Mouse (Mus musculus) hindbrain, embryonic 11.5 days (tissue): Measurements from ENCODE around the gene Bcl9. TPM values are rescaled to one million over a fixed set of nuclear protein-coding genes. Genes with fewer than 3 reads are reported as not detected.
A peak's percentile ranks its signal among the peaks of the same experiment; 100 is the strongest.

Experiments
- ATAC-seq: fragments of 200-750 bp; cut with Nextera tagmentation; 2 replicates; pipeline ENCODE4 v1.8.0; 2017; ENCODE audit warnings: mild to moderate bottlenecking, moderate TSS enrichment, moderate library complexity; ENCODE audit not compliant: low FRiP score
- DNase-seq: peaks from one replicate; pipeline ENCODE4 v3.0.0-alpha.2; 2015; ENCODE audit warnings: low spot score
- H3K27ac ChIP-seq: fragments of 300-500 bp; sonication (generic); 2 replicates; pipeline ENCODE4 v1.5.1; 2014; ENCODE audit warnings: mild to moderate bottlenecking, low read depth, low read length
- H3K27me3 ChIP-seq: fragments of 300-500 bp; sonication (generic); 2 replicates; pipeline ENCODE4 v1.6.1; 2014; ENCODE audit warnings: mild to moderate bottlenecking, low read length, moderate library complexity, mixed read lengths; ENCODE audit not compliant: control insufficient read depth, insufficient read depth
- H3K36me3 ChIP-seq: fragments of 300-500 bp; sonication (generic); 2 replicates; pipeline ENCODE4 v1.6.1; 2014; ENCODE audit warnings: mild to moderate bottlenecking, low read length, moderate library complexity, mixed read lengths; ENCODE audit not compliant: control insufficient read depth, insufficient read depth
- H3K4me1 ChIP-seq: fragments of 300-500 bp; sonication (generic); replicated peaks from 2 replicates; pipeline ENCODE4 v1.6.1; 2014; ENCODE audit warnings: low read length, mixed read lengths; ENCODE audit not compliant: control insufficient read depth, insufficient read depth
- H3K4me2 ChIP-seq: fragments of 300-500 bp; sonication (generic); replicated peaks from 2 replicates; pipeline ENCODE4 v1.6.1; 2014; ENCODE audit warnings: mild to moderate bottlenecking, low read depth, low read length
- H3K4me3 ChIP-seq: fragments of 300-500 bp; sonication (generic); 2 replicates; pipeline ENCODE4 v1.5.1; 2014; ENCODE audit warnings: low read depth, low read length
- H3K9ac ChIP-seq: fragments of 300-500 bp; sonication (generic); 2 replicates; pipeline ENCODE4 v1.6.1; 2014; ENCODE audit warnings: low read depth, low read length
- H3K9me3 ChIP-seq: fragments of 300-500 bp; sonication (generic); 2 replicates; pipeline ENCODE4 v1.6.1; 2016; ENCODE audit warnings: low read length; ENCODE audit not compliant: control insufficient read depth
- WGBS: fragments of 180-500 bp; shearing (Covaris S2); extraction: QIAGEN DNeasy Blood & Tissue Kit; methylation state at CpG from one replicate; pipeline ENCODE4 v1.1.7; 2014; 5-methylcytosine and 5-hydroxymethylcytosine counted together
- polyA plus RNA-seq: library from polyadenylated mRNA; unstranded; fragments of >200 nt; fragmentation: Nextera tagmentation; extraction: Ambion mirVana; gene quantifications from 2 replicates; pipeline ENCODE4 v1.2.1, GENCODE M21; 2014

Bcl9 gene
- polyA plus RNA-seq, 1 experiment from 2014 or later = 72.3 TPM

GRCm38 (mm10) chr3:97300370-97300769, 2.7 kb upstream of the Bcl9 start:
- WGBS = 95% methylated on average over 7 of the region's 7 CpGs
- Histone ChIP-seq H3K9ac (no peak overlapping the region), H3K9me3 (no peaks in the 10 kb centered on the region), H3K4me3 (no peak overlapping the region), H3K27ac (no peak overlapping the region), H3K36me3 (no peaks in the 10 kb centered on the region), H3K27me3 (no peaks in the 10 kb centered on the region), H3K4me2 (no peak overlapping the region), H3K4me1 (no peaks in the 10 kb centered on the region; the same call in none of the 2 replicates)
- DNase-seq (no peak), ATAC-seq (no peak)

GRCm38 (mm10) chr3:97299885-97300284, 2.2 kb upstream of the Bcl9 start:
- no peaks in the 10 kb centered on the region for H3K27me3 ChIP-seq
- no peak overlapping the region for H3K4me2 ChIP-seq
- ATAC-seq (no peak), DNase-seq (no peak)
- no peak overlapping the region for H3K4me3 ChIP-seq
- no peak overlapping the region for H3K9ac ChIP-seq
- no peak overlapping the region for H3K27ac ChIP-seq
- no peaks in the 10 kb centered on the region for H3K36me3 ChIP-seq
- H3K9me3 ChIP-seq = no peaks in the 10 kb centered on the region
- H3K4me1 ChIP-seq = no peaks in the 10 kb centered on the region; the same call in none of the 2 replicates

- Histone ChIP-seq H3K27me3 (no peaks in the 10 kb centered on the region), H3K36me3 (no peaks in the 10 kb centered on the region), H3K9me3 (no peaks in the 10 kb centered on the region), H3K4me3 (no peak overlapping the region), H3K27ac (peak overlapping the region; percentile 93; the same call in 1 of the 2 replicates), H3K9ac (no peak overlapping the region; the same call in 1 of the 2 replicates), H3K4me1 (no peaks in the 10 kb centered on the region; the same call in none of the 2 replicates), H3K4me2 (peak overlapping the region; percentile 71)
- DNase-seq (peak; percentile 43), ATAC-seq (no peak)
- 36% methylated on average over 10 of the region's 10 CpGs for WGBS
Measured at GRCm38 (mm10) chr3:97298856-97299465, 1.2 kb upstream of the Bcl9 start.

GRCm38 (mm10) chr3:97296941-97297552, 670 bp downstream of the Bcl9 start:
- Histone ChIP-seq H3K4me2 (peak overlapping the region; percentile 71), H3K9me3 (no peaks in the 10 kb centered on the region), H3K9ac (peak overlapping the region; percentile 87), H3K27ac (peak overlapping the region; percentile 93), H3K4me3 (peak overlapping the region; percentile 69), H3K4me1 (peaks cover 3% of the 10 kb centered on the region), H3K36me3 (no peaks in the 10 kb centered on the region), H3K27me3 (no peaks in the 10 kb centered on the region)
- ATAC-seq = peak; percentile 67
- DNase-seq = peak; percentile 64
- WGBS = 4% methylated on average over 16 of the region's 16 CpGs

GRCm38 (mm10) chr3:97294334-97294733, 3.4 kb downstream of the Bcl9 start:
- Histone ChIP-seq H3K9ac (no peak overlapping the region), H3K27me3 (no peaks in the 10 kb centered on the region), H3K4me2 (no peak overlapping the region), H3K4me1 (peaks cover 3% of the 10 kb centered on the region), H3K36me3 (no peaks in the 10 kb centered on the region), H3K4me3 (no peak overlapping the region), H3K9me3 (no peaks in the 10 kb centered on the region), H3K27ac (no peak overlapping the region)
- DNase-seq (no peak), ATAC-seq (no peak)
- 79% methylated on average over 9 of the region's 9 CpGs for WGBS

- H3K36me3 ChIP-seq = no peaks in the 10 kb centered on the region
- H3K4me1 ChIP-seq = no peaks in the 10 kb centered on the region
- 87% methylated on average over 4 of the region's 4 CpGs for WGBS
- no peak overlapping the region for H3K27ac ChIP-seq
- ATAC-seq (no peak), DNase-seq (no peak)
- H3K4me3 ChIP-seq = no peak overlapping the region
- H3K9me3 ChIP-seq = no peaks in the 10 kb centered on the region
- H3K27me3 ChIP-seq = no peaks in the 10 kb centered on the region
- H3K4me2 ChIP-seq = no peak overlapping the region
- no peak overlapping the region for H3K9ac ChIP-seq
Measured at GRCm38 (mm10) chr3:97284878-97285277, 12.8 kb downstream of the Bcl9 start.

- Histone ChIP-seq H3K9ac (no peak overlapping the region), H3K27ac (no peak overlapping the region), H3K4me2 (no peak overlapping the region), H3K4me1 (no peaks in the 10 kb centered on the region), H3K4me3 (no peak overlapping the region), H3K36me3 (no peaks in the 10 kb centered on the region), H3K9me3 (no peaks in the 10 kb centered on the region), H3K27me3 (no peaks in the 10 kb centered on the region)
- 93% methylated on average over 9 of the region's 9 CpGs for WGBS
- ATAC-seq (no peak), DNase-seq (no peak)
Measured at GRCm38 (mm10) chr3:97284056-97284455, 13.7 kb downstream of the Bcl9 start.

- Histone ChIP-seq H3K27me3 (no peaks in the 10 kb centered on the region), H3K9ac (no peak overlapping the region), H3K9me3 (no peaks in the 10 kb centered on the region), H3K4me3 (no peak overlapping the region), H3K36me3 (no peaks in the 10 kb centered on the region), H3K27ac (no peak overlapping the region), H3K4me2 (no peak overlapping the region), H3K4me1 (no peaks in the 10 kb centered on the region)
- 93% methylated on average over 7 of the region's 7 CpGs for WGBS
- DNase-seq (no peak), ATAC-seq (no peak)
Measured at GRCm38 (mm10) chr3:97281426-97281825, 16.3 kb downstream of the Bcl9 start.

- H3K4me1 ChIP-seq = no peaks in the 10 kb centered on the region
- DNase-seq (no peak), ATAC-seq (no peak)
- no peak overlapping the region for H3K9ac ChIP-seq
- no peak overlapping the region for H3K27ac ChIP-seq
- H3K4me2 ChIP-seq = no peak overlapping the region
- no peaks in the 10 kb centered on the region for H3K9me3 ChIP-seq
- WGBS = 90% methylated on average over 5 of the region's 5 CpGs
- H3K36me3 ChIP-seq = 0 out of 2 replicates have a peak, but pooled peaks cover 2% of the 10 kb centered on the region
- no peak overlapping the region for H3K4me3 ChIP-seq
- no peaks in the 10 kb centered on the region for H3K27me3 ChIP-seq
Measured at GRCm38 (mm10) chr3:97275708-97276107, 22.0 kb downstream of the Bcl9 start.
